In genomic region chr1:99317710-99318066, GRCm38 (mm10) we compare ENCODE assay signal across 19 mouse cellular contexts.
DNase-seq lines count a peak whose midpoint lies in the region; ATAC-seq lines count a peak whose summit lies in the region.
"Had no signal": no experiment of that assay in that cellular context is flagged by ENCODE, and none has a peak within 500 bp of the region (broad histone marks: within the 10 kb centered on the region; RNA-seq: fewer than 3 reads in every experiment).

No protein-coding gene starts in this region.

- H3K36me3 ChIP-seq in midbrain, embryonic 12.5 days: no peaks in the 10 kb centered on the region
- H3K36me3 ChIP-seq in midbrain, embryonic 10.5 days: no peaks in the 10 kb centered on the region
- H3K36me3 ChIP-seq in midbrain, embryonic 14.5 days (ENCODE audit: control insufficient read depth, insufficient read depth, low read length): no peaks in the 10 kb centered on the region
- H3K36me3 ChIP-seq: forebrain, embryonic 12.5 days; hindbrain, embryonic 10.5 days; intestine, embryonic 15.5 days; limb, embryonic 13.5 days had no signal

- WGBS in midbrain, embryonic 12.5 days: 63% methylated on average over 4 of the region's 4 CpGs
- 80% methylated on average over 4 of the region's 4 CpGs for WGBS in midbrain, embryonic 10.5 days
- 42% methylated on average over 4 of the region's 4 CpGs for whole genome bisulfite sequencing in midbrain, embryonic 14.5 days

- no peaks in the 10 kb centered on the region for H3K4me1 ChIP-seq in midbrain, embryonic 12.5 days
- H3K4me1 ChIP-seq in midbrain, embryonic 10.5 days: no peaks in the 10 kb centered on the region
- no peaks in the 10 kb centered on the region for H3K4me1 ChIP-seq in midbrain, embryonic 14.5 days (ENCODE audit: control insufficient read depth, insufficient read depth, low read length)
- H3K4me1 ChIP-seq: forebrain, embryonic 12.5 days; hindbrain, embryonic 10.5 days; intestine, embryonic 15.5 days; limb, embryonic 13.5 days had no signal

- no peak overlapping the region for H3K4me3 ChIP-seq in midbrain, embryonic 12.5 days
- no peak overlapping the region for H3K4me3 ChIP-seq in midbrain, embryonic 10.5 days
- no peak overlapping the region for H3K4me3 ChIP-seq in midbrain, embryonic 14.5 days (replicated peaks; ENCODE audit: low read depth, low read length)
- H3K4me3 ChIP-seq: forebrain, embryonic 12.5 days; hindbrain, embryonic 10.5 days; intestine, embryonic 15.5 days; limb, embryonic 13.5 days had no signal

- ATAC-seq in midbrain, embryonic 12.5 days (ENCODE audit: low FRiP score, low read depth): peak; percentile 62; the same call in 1 of the 2 replicates
- peak; percentile 81 for ATAC-seq in midbrain, embryonic 14.5 days (ENCODE audit: low FRiP score, low TSS enrichment)
- ATAC-seq: activated CD4-positive, CD25-positive, alpha-beta regulatory T cell, adult 4 months; CD4-positive, CD25-positive, alpha-beta regulatory T cell, adult 4 months; intestine, embryonic 15.5 days had no signal

- peak; percentile 6 for DNase-seq in embryo, embryonic 10 days (ENCODE audit: low spot score)
- no peak for DNase-seq in embryo, embryonic 9.5 days (ENCODE audit: extremely low spot score)
- DNase-seq in midbrain, embryonic 10.5 days (ENCODE audit: low spot score): no peak
- DNase-seq in embryo, embryonic 11.5 days (ENCODE audit: low read depth, low spot score): peak; percentile 1
- DNase-seq in midbrain, embryonic 14.5 days: peak; percentile 73
- no peak for DNase-seq in cerebellum, postnatal 36 days
- no peak for DNase-seq in cerebellum, postnatal 10 days
- DNase-seq: adrenal gland, postnatal 10 days; cerebellum, adult 18-20 months; gastrocnemius, postnatal 25 days had no signal

- H3K4me2 ChIP-seq in midbrain, embryonic 12.5 days (replicated peaks): no peak overlapping the region
- no peak overlapping the region for H3K4me2 ChIP-seq in midbrain, embryonic 14.5 days (ENCODE audit: low read length)
- H3K4me2 ChIP-seq: forebrain, embryonic 12.5 days; intestine, embryonic 15.5 days; limb, embryonic 13.5 days had no signal

- H3K9ac ChIP-seq in midbrain, embryonic 12.5 days (replicated peaks): no peak overlapping the region
- no peak overlapping the region for H3K9ac ChIP-seq in midbrain, embryonic 14.5 days (replicated peaks; ENCODE audit: low read length)
- H3K9ac ChIP-seq: forebrain, embryonic 12.5 days; intestine, embryonic 15.5 days; limb, embryonic 13.5 days; liver, embryonic 14.5 days had no signal

- H3K27me3 ChIP-seq in midbrain, embryonic 12.5 days: no peaks in the 10 kb centered on the region
- H3K27me3 ChIP-seq in midbrain, embryonic 10.5 days (ENCODE audit: low read depth, poor library complexity, severe bottlenecking): no peaks in the 10 kb centered on the region
- no peaks in the 10 kb centered on the region for H3K27me3 ChIP-seq in midbrain, embryonic 14.5 days (ENCODE audit: control insufficient read depth, insufficient read depth, low read length)
- H3K27me3 ChIP-seq: forebrain, embryonic 12.5 days; intestine, embryonic 15.5 days; limb, embryonic 13.5 days had no signal

- H3K9me3 ChIP-seq in midbrain, embryonic 12.5 days: no peaks in the 10 kb centered on the region
- H3K9me3 ChIP-seq in midbrain, embryonic 10.5 days (replicated peaks): no peaks in the 10 kb centered on the region
- no peaks in the 10 kb centered on the region for H3K9me3 ChIP-seq in midbrain, embryonic 14.5 days (ENCODE audit: control insufficient read depth, low read length)
- H3K9me3 ChIP-seq: forebrain, embryonic 12.5 days; hindbrain, embryonic 10.5 days; intestine, embryonic 15.5 days; limb, embryonic 13.5 days had no signal

- H3K27ac ChIP-seq in midbrain, embryonic 12.5 days (replicated peaks): no peak overlapping the region
- no peak overlapping the region for H3K27ac ChIP-seq in midbrain, embryonic 10.5 days (replicated peaks)
- H3K27ac ChIP-seq in midbrain, embryonic 14.5 days (replicated peaks; ENCODE audit: low read depth, low read length): no peak overlapping the region
- H3K27ac ChIP-seq: forebrain, embryonic 12.5 days; hindbrain, embryonic 10.5 days; intestine, embryonic 15.5 days; limb, embryonic 13.5 days; liver, embryonic 14.5 days; macrophage had no signal

Comparison
In these comparisons a context has a peak if more than half of its experiments do, and no peak if none do; other contexts are left out.
1. DNase-seq: peak in embryo, embryonic 10 days (single experiment), embryo, embryonic 11.5 days (single experiment) and midbrain, embryonic 14.5 days (single experiment); none in embryo, embryonic 9.5 days (single experiment), midbrain, embryonic 10.5 days (single experiment), cerebellum, postnatal 36 days (0 of 2) and cerebellum, postnatal 10 days (0 of 2).